9 mouse cellular contexts compared by ENCODE assay signal in the genomic region with DNA sequence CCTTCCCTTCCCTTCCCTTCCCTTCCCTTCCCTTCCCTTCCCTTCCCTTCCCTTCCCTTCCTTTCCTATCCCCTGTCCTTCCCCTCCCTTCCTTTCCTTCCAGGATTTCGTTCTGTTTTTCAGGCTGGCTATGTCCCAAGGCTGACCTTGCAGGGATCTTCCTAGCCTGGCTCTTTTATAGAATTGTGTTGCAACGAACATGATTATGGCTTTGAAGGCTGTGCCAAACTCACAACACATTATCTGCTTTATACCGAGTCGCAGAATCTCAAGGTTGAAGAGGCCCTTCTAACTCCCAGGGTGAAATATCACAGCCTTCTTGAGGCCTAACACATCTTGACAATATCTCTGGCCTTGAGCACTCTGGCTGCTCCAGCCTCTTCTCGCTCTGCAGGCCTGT. TPM values are rescaled to one million over a fixed set of nuclear protein-coding genes. Genes with fewer than 3 reads are reported as not detected.
DNase-seq lines count a peak whose midpoint lies in the region; ATAC-seq lines count a peak whose summit lies in the region.
"Had no signal": no experiment of that assay in that cellular context is flagged by ENCODE, and none has a peak within 500 bp of the region (broad histone marks: within the 10 kb centered on the region; RNA-seq: fewer than 3 reads in every experiment).

No protein-coding gene starts in this region.

- DNase-seq in heart, postnatal 25 days (ENCODE audit: low spot score) = no peak
- peak; percentile 29 for DNase-seq in 3T3-L1 (ENCODE audit: low read depth, low spot score)
- DNase-seq in adrenal gland, postnatal 14 days = peak; percentile 86
- DNase-seq in frontal cortex, adult 2 months (ENCODE audit: extremely low spot score in 1 of 2, low spot score in 1 of 2) = no peak
- no peak for DNase-seq in right cerebral cortex, adult 2 months (ENCODE audit: low spot score in 2 of 2)
- DNase-seq: cerebellum, adult 11 months had no signal

- H3K27me3 ChIP-seq in heart, embryonic 13.5 days (replicated peaks) = no peaks in the 10 kb centered on the region
- no peaks in the 10 kb centered on the region for H3K27me3 ChIP-seq in limb, embryonic 15.5 days

- no peak overlapping the region for H3K4me3 ChIP-seq in heart, embryonic 13.5 days
- H3K4me3 ChIP-seq in limb, embryonic 15.5 days = no peak overlapping the region

- WGBS in heart, embryonic 13.5 days = 24% methylated on average over 5 of the region's 5 CpGs
- WGBS in limb, embryonic 15.5 days = 53% methylated on average over 5 of the region's 5 CpGs

- no peaks in the 10 kb centered on the region for H3K36me3 ChIP-seq in heart, embryonic 13.5 days
- no peaks in the 10 kb centered on the region for H3K36me3 ChIP-seq in limb, embryonic 15.5 days

- no peak overlapping the region for H3K4me2 ChIP-seq in heart, embryonic 13.5 days
- no peak overlapping the region for H3K4me2 ChIP-seq in limb, embryonic 15.5 days

- H3K9ac ChIP-seq in heart, embryonic 13.5 days = 0 out of 2 replicates have a peak overlapping the region, but pooled peaks have one; percentile 17
- H3K9ac ChIP-seq in limb, embryonic 15.5 days = no peak overlapping the region

- ATAC-seq in heart, embryonic 13.5 days (ENCODE audit: extremely low read depth, insufficient number of reproducible peaks, low FRiP score, low TSS enrichment) = no peak
- ATAC-seq in limb, embryonic 15.5 days (ENCODE audit: insufficient number of reproducible peaks, low FRiP score, low TSS enrichment, low read depth) = no peak
- no peak for ATAC-seq in activated CD4-positive, CD25-positive, alpha-beta regulatory T cell, adult 4 months

- no peaks in the 10 kb centered on the region for H3K9me3 ChIP-seq in heart, embryonic 13.5 days
- H3K9me3 ChIP-seq in limb, embryonic 15.5 days = no peaks in the 10 kb centered on the region

- intact Hi-C loops in heart, postnatal 25 days (cut with DNase I) = no loop called here

- H3K4me1 ChIP-seq in heart, embryonic 13.5 days = peaks cover 24% of the 10 kb centered on the region
- H3K4me1 ChIP-seq in limb, embryonic 15.5 days = peaks cover 16% of the 10 kb centered on the region

- H3K27ac ChIP-seq in heart, embryonic 13.5 days (replicated peaks) = peak overlapping the region; percentile 64
- peak overlapping the region; percentile 14; the same call in 1 of the 2 replicates for H3K27ac ChIP-seq in limb, embryonic 15.5 days

RNA-seq across cellular contexts. Expression of gene Nenf, which starts 0.7 kb away (rescaled TPM):
- 98.9 and 104 TPM in 2 replicates for polyA plus RNA-seq in heart, embryonic 13.5 days (2015; fragmentation: Nextera tagmentation; extraction: Ambion mirVana)
- 100 to 1,000 TPM in 1 of 2 experiments, 10 to 100 TPM in 1; 98.8 to 102 TPM for total RNA-seq in heart, postnatal 25 days (2021)
- total RNA-seq in adrenal gland, postnatal 14 days (2021) = 89.6 and 91.5 TPM in 2 replicates
- polyA plus RNA-seq in limb, embryonic 15.5 days (2015; fragmentation: Nextera tagmentation; extraction: Ambion mirVana) = 111 and 112 TPM in 2 replicates
- polyA plus RNA-seq in frontal cortex, adult 2 months (2012; rRNA removed) = 155 and 168 TPM in 2 replicates
- under 1 TPM; 0.75 to 0.93 TPM for polyA plus RNA-seq in activated CD4-positive, CD25-positive, alpha-beta regulatory T cell, adult 4 months (2017; shearing (Covaris generic))

RNA-seq across cellular contexts. Expression of gene Tmem206, which starts 7.0 kb away (rescaled TPM):
- 16.2 and 17.6 TPM in 2 replicates for polyA plus RNA-seq in heart, embryonic 13.5 days (2015; fragmentation: Nextera tagmentation; extraction: Ambion mirVana)
- 1 to 10 TPM; 3.5 to 4.1 TPM for total RNA-seq in heart, postnatal 25 days (2021)
- total RNA-seq in adrenal gland, postnatal 14 days (2021) = 6.2 and 6.8 TPM in 2 replicates
- 17.8 and 18.5 TPM in 2 replicates for polyA plus RNA-seq in limb, embryonic 15.5 days (2015; fragmentation: Nextera tagmentation; extraction: Ambion mirVana)
- polyA plus RNA-seq in frontal cortex, adult 2 months (2012; rRNA removed) = 9.6 and 11.2 TPM in 2 replicates
- 10 to 100 TPM; 15.1 to 18.1 TPM for polyA plus RNA-seq in activated CD4-positive, CD25-positive, alpha-beta regulatory T cell, adult 4 months (2017; shearing (Covaris generic))

Comparison
In these comparisons a context has a peak if more than half of its experiments do, and no peak if none do; other contexts are left out.
1. DNase-seq: peak in 3T3-L1 (single experiment) and adrenal gland, postnatal 14 days (single experiment); none in heart, postnatal 25 days (single experiment), frontal cortex, adult 2 months (0 of 2) and right cerebral cortex, adult 2 months (0 of 2).
2. RNA of gene Nenf, which starts 0.7 kb away (polyA plus RNA-seq): 155 to 168 TPM in frontal cortex, adult 2 months, 111 to 112 TPM in limb, embryonic 15.5 days and 98.9 to 104 TPM in heart, embryonic 13.5 days; 0.75 to 0.93 TPM in activated CD4-positive, CD25-positive, alpha-beta regulatory T cell, adult 4 months; every median in the first group is over 10 times any median in the second.